In the genomic region with DNA sequence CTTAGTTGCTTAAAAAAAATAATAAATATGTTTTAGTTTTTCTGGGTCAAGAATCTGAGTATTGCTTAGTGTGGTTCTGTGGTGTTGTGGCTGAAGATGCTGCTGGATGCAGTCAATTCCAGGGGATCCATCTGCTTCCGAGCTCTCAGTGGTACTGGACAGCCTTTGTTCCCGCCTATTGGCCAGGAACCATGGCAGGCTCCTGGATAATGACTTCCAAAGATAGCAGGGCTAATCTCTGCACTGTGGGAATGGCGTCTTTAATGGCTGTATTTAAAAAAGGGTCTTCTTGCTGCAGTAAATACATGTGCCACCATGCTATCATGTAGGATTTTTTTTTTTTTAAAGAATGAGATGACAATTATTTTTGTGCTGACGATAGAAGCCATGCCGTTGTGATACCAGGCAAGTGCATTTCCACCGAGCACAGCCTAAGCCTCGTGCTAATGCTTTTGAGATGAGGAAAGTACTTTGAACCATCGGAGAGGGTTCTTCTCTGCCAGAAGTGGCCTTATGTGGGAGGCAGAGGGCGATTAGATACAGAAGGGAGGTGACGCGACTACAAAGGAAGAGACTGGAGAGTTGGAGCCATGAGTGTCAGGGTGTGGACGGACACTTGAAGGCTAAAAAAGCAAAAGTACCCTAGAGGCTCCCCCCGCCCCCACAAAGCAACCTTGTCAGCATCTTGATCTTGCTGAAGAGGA, we compare ENCODE assay signal across 21 mouse cellular contexts. TPM values are rescaled to one million over a fixed set of nuclear protein-coding genes. Genes with fewer than 3 reads are reported as not detected.
DNase-seq lines count a peak whose midpoint lies in the region; ATAC-seq and TF ChIP-seq lines count a peak whose summit lies in the region.
"Had no signal": no experiment of that assay in that cellular context is flagged by ENCODE, and none has a peak within 500 bp of the region (broad histone marks: within the 10 kb centered on the region; RNA-seq: fewer than 3 reads in every experiment).

No protein-coding gene starts in this region.

- H3K36me3 ChIP-seq in heart, embryonic 11.5 days (ENCODE audit: control insufficient read depth, insufficient read depth, low read length): no peaks in the 10 kb centered on the region
- H3K36me3 ChIP-seq in lung, postnatal 0 days (ENCODE audit: insufficient read depth, low read length): no peaks in the 10 kb centered on the region
- H3K36me3 ChIP-seq in heart, embryonic 15.5 days: no peaks in the 10 kb centered on the region
- no peaks in the 10 kb centered on the region for H3K36me3 ChIP-seq in midbrain, embryonic 11.5 days (ENCODE audit: control insufficient read depth, insufficient read depth, low read length)
- H3K36me3 ChIP-seq: hindbrain, embryonic 12.5 days; intestine, embryonic 15.5 days; liver, embryonic 13.5 days had no signal

- H3K4me3 ChIP-seq in heart, embryonic 11.5 days (ENCODE audit: low read depth, low read length): no peak overlapping the region
- no peak overlapping the region for H3K4me3 ChIP-seq in lung, postnatal 0 days (ENCODE audit: low read depth, low read length)
- H3K4me3 ChIP-seq in lung, adult 2 months (replicated peaks; ENCODE audit: extremely low read depth, low read depth, low read length): no peak overlapping the region
- H3K4me3 ChIP-seq in heart, embryonic 15.5 days: no peak overlapping the region
- H3K4me3 ChIP-seq in midbrain, embryonic 11.5 days (ENCODE audit: low read depth, low read length): no peak overlapping the region
- H3K4me3 ChIP-seq: gastrocnemius, adult 2 months; hindbrain, embryonic 12.5 days; intestine, embryonic 15.5 days; liver, embryonic 13.5 days had no signal

- H3K9ac ChIP-seq in heart, embryonic 11.5 days (ENCODE audit: low read depth, low read length): no peak overlapping the region
- no peak overlapping the region for H3K9ac ChIP-seq in lung, postnatal 0 days (replicated peaks; ENCODE audit: low read depth)
- no peak overlapping the region for H3K9ac ChIP-seq in heart, embryonic 15.5 days
- H3K9ac ChIP-seq in midbrain, embryonic 11.5 days (ENCODE audit: low read length): no peak overlapping the region
- H3K9ac ChIP-seq: hindbrain, embryonic 12.5 days; intestine, embryonic 15.5 days; liver, embryonic 13.5 days had no signal

- no peak overlapping the region for H3K27ac ChIP-seq in heart, embryonic 11.5 days (ENCODE audit: low read depth, low read length)
- H3K27ac ChIP-seq in lung, postnatal 0 days (ENCODE audit: low read length): no peak overlapping the region
- H3K27ac ChIP-seq in heart, embryonic 15.5 days: peak overlapping the region; percentile 18; the same call in 1 of the 2 replicates
- no peak overlapping the region for H3K27ac ChIP-seq in midbrain, embryonic 11.5 days (ENCODE audit: low read depth, low read length)
- H3K27ac ChIP-seq: gastrocnemius, adult 2 months; hindbrain, embryonic 12.5 days; intestine, embryonic 15.5 days; liver, embryonic 13.5 days; stomach, postnatal 0 days had no signal

- no peak for TF ChIP-seq EP300 in lung, postnatal 0 days (IDR thresholded peaks at IDR 0.05)

- peak overlapping the region; percentile 17 for H3K4me2 ChIP-seq in heart, embryonic 11.5 days
- H3K4me2 ChIP-seq in lung, postnatal 0 days (replicated peaks; ENCODE audit: low read depth, low read length): no peak overlapping the region
- peak overlapping the region; percentile 42 for H3K4me2 ChIP-seq in heart, embryonic 15.5 days
- no peak overlapping the region for H3K4me2 ChIP-seq in midbrain, embryonic 11.5 days
- H3K4me2 ChIP-seq: hindbrain, embryonic 12.5 days; intestine, embryonic 15.5 days; liver, embryonic 13.5 days had no signal

- H3K9me3 ChIP-seq in heart, embryonic 11.5 days (replicated peaks; ENCODE audit: control insufficient read depth, low read length): no peaks in the 10 kb centered on the region
- H3K9me3 ChIP-seq in lung, postnatal 0 days (ENCODE audit: low read length): no peaks in the 10 kb centered on the region
- H3K9me3 ChIP-seq in heart, embryonic 15.5 days (replicated peaks): no peaks in the 10 kb centered on the region
- H3K9me3 ChIP-seq in midbrain, embryonic 11.5 days (ENCODE audit: control insufficient read depth, low read length): no peaks in the 10 kb centered on the region
- H3K9me3 ChIP-seq: hindbrain, embryonic 12.5 days; intestine, embryonic 15.5 days; liver, embryonic 13.5 days had no signal

- H3K27me3 ChIP-seq in heart, embryonic 11.5 days (ENCODE audit: control insufficient read depth, insufficient read depth, low read length): no peaks in the 10 kb centered on the region
- no peaks in the 10 kb centered on the region for H3K27me3 ChIP-seq in lung, postnatal 0 days (replicated peaks; ENCODE audit: insufficient read depth, low read length)
- H3K27me3 ChIP-seq in heart, embryonic 15.5 days: no peaks in the 10 kb centered on the region
- H3K27me3 ChIP-seq in midbrain, embryonic 11.5 days (ENCODE audit: control insufficient read depth, insufficient read depth, low read length): no peaks in the 10 kb centered on the region
- H3K27me3 ChIP-seq: hindbrain, embryonic 12.5 days; intestine, embryonic 15.5 days; liver, embryonic 13.5 days had no signal

- H3K4me1 ChIP-seq in heart, embryonic 11.5 days (ENCODE audit: control insufficient read depth, insufficient read depth, low read length): peaks cover 8% of the 10 kb centered on the region
- 0 out of 2 replicates have a peak, but pooled peaks cover 8% of the 10 kb centered on the region for H3K4me1 ChIP-seq in lung, postnatal 0 days (ENCODE audit: insufficient read depth, low read depth, low read length)
- H3K4me1 ChIP-seq in lung, adult 2 months (ENCODE audit: control insufficient read depth, insufficient read depth, low read length): peaks cover 3% of the 10 kb centered on the region
- H3K4me1 ChIP-seq in heart, embryonic 15.5 days (replicated peaks): peaks cover 21% of the 10 kb centered on the region
- H3K4me1 ChIP-seq in midbrain, embryonic 11.5 days (ENCODE audit: control insufficient read depth, insufficient read depth, low read length): peaks cover 14% of the 10 kb centered on the region
- H3K4me1 ChIP-seq: intestine, embryonic 15.5 days; liver, embryonic 13.5 days had no signal

- 31% methylated on average over 13 of the region's 13 CpGs for WGBS in heart, embryonic 11.5 days (ENCODE audit: insufficient replicate concordance)
- 35% methylated on average over 13 of the region's 13 CpGs for WGBS in lung, postnatal 0 days
- WGBS in lung, adult 2 months: 36% methylated on average over 13 of the region's 13 CpGs
- 20% methylated on average over 13 of the region's 13 CpGs for WGBS in heart, embryonic 15.5 days
- 60% methylated on average over 13 of the region's 13 CpGs for WGBS in midbrain, embryonic 11.5 days

- no peak for ATAC-seq in heart, embryonic 11.5 days (replicated peaks; ENCODE audit: insufficient number of reproducible peaks, low FRiP score, low TSS enrichment)
- peak; percentile 21; the same call in 1 of the 2 replicates for ATAC-seq in lung, postnatal 0 days
- ATAC-seq in heart, embryonic 15.5 days (replicated peaks; ENCODE audit: insufficient number of reproducible peaks, insufficient read depth, low FRiP score, low read depth): peak; percentile 58; the same call in 1 of the 2 replicates
- peak; percentile 41; the same call in 1 of the 2 replicates for ATAC-seq in midbrain, embryonic 11.5 days (ENCODE audit: low FRiP score)
- ATAC-seq: forebrain, embryonic 16.5 days; intestine, embryonic 15.5 days had no signal

- TF ChIP-seq POLR2A in lung, adult 2 months (IDR thresholded peaks at IDR 0.05; ENCODE audit: borderline replicate concordance, extremely low read depth, low read depth, low read length): no peak

- TF ChIP-seq CTCF in lung, postnatal 0 days (IDR thresholded peaks at IDR 0.05): no peak
- no peak for TF ChIP-seq CTCF in lung, adult 2 months (IDR thresholded peaks at IDR 0.05; ENCODE audit: insufficient read depth, low read length)

- DNase-seq in heart, postnatal 4 days: no peak
- peak; percentile 57 for DNase-seq in lung, postnatal 0 days (ENCODE audit: low spot score)
- DNase-seq in lung, adult 2 months: no peak
- DNase-seq in midbrain, embryonic 11.5 days (ENCODE audit: low spot score, missing footprints): no peak
- DNase-seq in adrenal gland, postnatal 36 days: no peak
- no peak for DNase-seq in layer of hippocampus, postnatal 25 days (ENCODE audit: extremely low spot score in 1 of 2, low spot score in 1 of 2)
- DNase-seq: cerebellum, adult 9-10 months; gastrocnemius, adult 2 months; kidney, postnatal 36 days; liver, embryonic 13.5 days; lung, postnatal 14 days; right cerebral cortex, adult 18-20 months; thymus, postnatal 36 days had no signal

RNA-seq across cellular contexts. Expression of gene Rgs8, which starts 50.7 kb away (rescaled TPM):
- 0.27 and 0.49 TPM in 2 replicates for polyA plus RNA-seq in heart, embryonic 11.5 days (2014; fragmentation: Nextera tagmentation; extraction: Ambion mirVana)
- under 1 TPM in 1 of 2 experiments, not detected in 1; 0.09 TPM for total RNA-seq in heart, postnatal 4 days (2021)
- 0.12 and 0.14 TPM in 2 replicates for polyA plus RNA-seq in lung, postnatal 0 days (2015; fragmentation: Nextera tagmentation; extraction: Ambion mirVana)
- 0.01 TPM in 1 of 2 replicates, not detected in the other for polyA plus RNA-seq in lung, adult 2 months (2012; rRNA removed)
- polyA plus RNA-seq in heart, embryonic 15.5 days (2015; fragmentation: Nextera tagmentation; extraction: Ambion mirVana): 0.19 and 0.24 TPM in 2 replicates
- polyA plus RNA-seq in midbrain, embryonic 11.5 days (2014; fragmentation: Nextera tagmentation; extraction: Ambion mirVana): 12.7 and 14.1 TPM in 2 replicates
- under 1 TPM in 1 of 2 experiments, not detected in 1; 0.07 TPM for total RNA-seq in adrenal gland, postnatal 36 days (2021)
- 10 to 100 TPM; 66.1 to 70.2 TPM for total RNA-seq in layer of hippocampus, postnatal 25 days (2021)
- total RNA-seq: adrenal gland, adult 18-20 months; gastrocnemius, adult 2 months; monocyte, adult 5-6 weeks had no signal

RNA-seq across cellular contexts. Expression of gene Npl, which starts 52.2 kb away (rescaled TPM):
- polyA plus RNA-seq in heart, embryonic 11.5 days (2014; fragmentation: Nextera tagmentation; extraction: Ambion mirVana): 6.3 and 7.2 TPM in 2 replicates
- total RNA-seq in heart, postnatal 4 days (2021): 1 to 10 TPM; 2.5 to 3.9 TPM
- polyA plus RNA-seq in lung, postnatal 0 days (2015; fragmentation: Nextera tagmentation; extraction: Ambion mirVana): 4.0 and 4.9 TPM in 2 replicates
- 1.0 and 1.1 TPM in 2 replicates for polyA plus RNA-seq in lung, adult 2 months (2012; rRNA removed)
- 5.2 and 7.2 TPM in 2 replicates for polyA plus RNA-seq in heart, embryonic 15.5 days (2015; fragmentation: Nextera tagmentation; extraction: Ambion mirVana)
- 20.5 and 23.6 TPM in 2 replicates for polyA plus RNA-seq in midbrain, embryonic 11.5 days (2014; fragmentation: Nextera tagmentation; extraction: Ambion mirVana)
- total RNA-seq in adrenal gland, postnatal 36 days (2021): 1 to 10 TPM; 4.2 to 7.6 TPM
- total RNA-seq in layer of hippocampus, postnatal 25 days (2021): 1 to 10 TPM; 3.6 to 4.5 TPM

Comparison
In these comparisons a context has a peak if more than half of its experiments do, and no peak if none do; other contexts are left out.
1. H3K4me2 ChIP-seq: peak in heart, embryonic 11.5 days (single experiment) and heart, embryonic 15.5 days (single experiment); none in lung, postnatal 0 days (single experiment) and midbrain, embryonic 11.5 days (single experiment).